Mouse (Mus musculus): ENCODE measurements at regions not wholly inside any gene's neighbourhood (a gene's known extent, or its start where the extent isn't known, plus 50 kb on each side); places are given as distances from the start of the nearest gene placed in this dataset.

DNA sequence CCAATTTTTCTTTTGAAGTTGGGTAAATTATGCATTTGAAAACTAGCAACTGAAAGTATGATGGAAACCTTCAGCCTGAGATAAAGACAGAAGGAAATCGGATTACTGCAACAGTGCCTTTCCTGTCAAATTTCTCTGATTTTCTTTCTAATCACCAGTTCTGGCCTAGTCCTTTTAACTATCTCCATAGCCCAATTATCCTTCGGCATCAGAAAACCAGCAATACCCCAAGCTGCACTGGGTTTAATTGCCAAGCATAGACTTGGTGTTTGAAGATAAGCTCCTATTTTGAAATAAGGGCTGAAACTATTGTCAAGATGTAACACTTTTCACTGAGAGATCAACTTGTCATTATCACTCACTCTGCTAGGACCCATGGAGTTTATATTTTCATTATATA is 308.2 kb upstream of the Arhgap42 start:
- DNase-seq (ENCODE audit: extremely low read depth): no peak
- Histone ChIP-seq H3K27me3 (replicated peaks) (no peaks in the 10 kb centered on the region), H3K9me3 (replicated peaks; ENCODE audit: low read length) (peaks cover 24% of the 10 kb centered on the region), H3K9ac (ENCODE audit: insufficient read depth, low read depth) (no peak overlapping the region), H3K4me3 (replicated peaks in 1 of 3; ENCODE audit: low read depth in 2 of 3, low read length in 2 of 3, poor library complexity in 1 of 3) (no peak overlapping the region), H3K27ac (ENCODE audit: insufficient read depth, low read depth) (no peak overlapping the region), H3K36me3 (replicated peaks in 1 of 2; ENCODE audit: control insufficient read depth in 1 of 2, insufficient read depth in 1 of 2, low read length in 1 of 2) (no peaks in the 10 kb centered on the region), H3K4me2 (ENCODE audit: insufficient read depth, low read depth, poor library complexity, severe bottlenecking) (no peak overlapping the region), H3K79me2 (replicated peaks; ENCODE audit: control insufficient read depth, extremely low read depth, insufficient read depth, poor library complexity, severe bottlenecking) (no peaks in the 10 kb centered on the region), H3K4me1 (ENCODE audit: control insufficient read depth in 1 of 2, insufficient read depth in 2 of 2) (no peaks in the 10 kb centered on the region)
- in situ Hi-C loops (cut with MboI; ENCODE audit: low pct_ligation_motif_present, low pct_unique_long_range_greater_than_20kb, low sequenced_read_pairs): no loop called here
- dilution Hi-C loops (cut with MboI; ENCODE audit: extremely low pct_ligation_motif_present, extremely low pct_unique_long_range_greater_than_20kb, low sequenced_read_pairs): no loop called here
- TF ChIP-seq USF2 (conservative IDR thresholded peaks at IDR 0.05; ENCODE audit: low read depth, low read length) (no peak), JUND (conservative IDR thresholded peaks at IDR 0.05; ENCODE audit: low read depth, low read length) (no peak), MAFK (IDR thresholded peaks at IDR 0.05; ENCODE audit: insufficient replicate concordance, low read length) (no peak), CTCF (conservative IDR thresholded peaks at IDR 0.05 in 1 of 2, IDR thresholded peaks at IDR 0.05 in 1 of 2; ENCODE audit: low read depth in 2 of 2, low read length in 2 of 2) (no peak), SMC3 (IDR thresholded peaks at IDR 0.05; ENCODE audit: low read depth, low read length) (no peak), ZNF384 (IDR thresholded peaks at IDR 0.05; ENCODE audit: low read depth, low read length) (no peak), JUN (IDR thresholded peaks at IDR 0.05; ENCODE audit: insufficient read depth, low read depth, low read length) (no peak), USF1 (IDR thresholded peaks at IDR 0.05; ENCODE audit: low read depth, low read length) (no peak), TCF12 (IDR thresholded peaks at IDR 0.05; ENCODE audit: low read depth, low read length) (no peak), ZC3H11A (IDR thresholded peaks at IDR 0.05; ENCODE audit: low read depth, low read length) (no peak), POLR2AphosphoS2 (IDR thresholded peaks at IDR 0.05; ENCODE audit: low read depth, low read length) (no peak), SIN3A (IDR thresholded peaks at IDR 0.05; ENCODE audit: low read length) (no peak), HCFC1 (IDR thresholded peaks at IDR 0.05; ENCODE audit: low read depth, low read length) (no peak), KAT2A (IDR thresholded peaks at IDR 0.05; ENCODE audit: insufficient replicate concordance, low read length) (no peak), MAX (IDR thresholded peaks at IDR 0.05; ENCODE audit: low read length) (no peak), NRF1 (IDR thresholded peaks at IDR 0.05; ENCODE audit: low read depth, low read length) (no peak), ZKSCAN1 (IDR thresholded peaks at IDR 0.05; ENCODE audit: borderline replicate concordance, low read depth, low read length) (no peak)

- H3K27me3 ChIP-seq (replicated peaks): no peaks in the 10 kb centered on the region
- no peak overlapping the region for H3K4me3 ChIP-seq (replicated peaks in 1 of 3; ENCODE audit: low read depth in 2 of 3, low read length in 2 of 3, poor library complexity in 1 of 3)
- TF ChIP-seq JUN (IDR thresholded peaks at IDR 0.05; ENCODE audit: insufficient read depth, low read depth, low read length) (no peak), SIN3A (IDR thresholded peaks at IDR 0.05; ENCODE audit: low read length) (no peak), ZKSCAN1 (IDR thresholded peaks at IDR 0.05; ENCODE audit: borderline replicate concordance, low read depth, low read length) (no peak), ZMIZ1 (IDR thresholded peaks at IDR 0.05; ENCODE audit: low read depth, low read length) (no peak), RCOR1 (conservative IDR thresholded peaks at IDR 0.05; ENCODE audit: low read depth, low read length) (no peak), NRF1 (IDR thresholded peaks at IDR 0.05; ENCODE audit: low read depth, low read length) (no peak), CHD2 (IDR thresholded peaks at IDR 0.05; ENCODE audit: low read length) (no peak), CTCF (conservative IDR thresholded peaks at IDR 0.05 in 1 of 2, IDR thresholded peaks at IDR 0.05 in 1 of 2; ENCODE audit: low read depth in 2 of 2, low read length in 2 of 2) (no peak), MAFK (IDR thresholded peaks at IDR 0.05; ENCODE audit: insufficient replicate concordance, low read length) (no peak)
- no peak for DNase-seq (ENCODE audit: extremely low read depth)
- no peaks in the 10 kb centered on the region for H3K4me1 ChIP-seq (ENCODE audit: control insufficient read depth in 1 of 2, insufficient read depth in 2 of 2)
- no peak overlapping the region for H3K9ac ChIP-seq (ENCODE audit: insufficient read depth, low read depth)
- in situ Hi-C loops (cut with MboI; ENCODE audit: low pct_ligation_motif_present, low pct_unique_long_range_greater_than_20kb, low sequenced_read_pairs): no loop called here
- H3K9me3 ChIP-seq (replicated peaks; ENCODE audit: low read length): peaks cover 28% of the 10 kb centered on the region
- H3K79me2 ChIP-seq (replicated peaks; ENCODE audit: control insufficient read depth, extremely low read depth, insufficient read depth, poor library complexity, severe bottlenecking): no peaks in the 10 kb centered on the region
- no peaks in the 10 kb centered on the region for H3K36me3 ChIP-seq (replicated peaks in 1 of 2; ENCODE audit: control insufficient read depth in 1 of 2, insufficient read depth in 1 of 2, low read length in 1 of 2)
- dilution Hi-C loops (cut with MboI; ENCODE audit: extremely low pct_ligation_motif_present, extremely low pct_unique_long_range_greater_than_20kb, low sequenced_read_pairs): no loop called here
- H3K4me2 ChIP-seq (ENCODE audit: insufficient read depth, low read depth, poor library complexity, severe bottlenecking): no peak overlapping the region
- no peak overlapping the region for H3K27ac ChIP-seq (ENCODE audit: insufficient read depth, low read depth)
Measured at GRCm38 (mm10) chr9:9500345-9500744, 261.4 kb upstream of the Arhgap42 start.
